Mouse (Mus musculus): ENCODE measurements around the gene Lingo3. TPM values are rescaled to one million over a fixed set of nuclear protein-coding genes. Genes with fewer than 3 reads are reported as not detected.

Gene Lingo3
- polyA plus RNA-seq, 1 experiment from 2014 or later: 0.05 TPM

GRCm38 (mm10) chr10:80808985-80809632 is 34.7 kb downstream of the Lingo3 start:
- 10% methylated on average over 18 of the region's 18 CpGs for WGBS
- Histone ChIP-seq H3K36me3 (ENCODE audit: control insufficient read depth, insufficient read depth, low read length) (peaks cover 8% of the 10 kb centered on the region; the same call in 1 of the 2 replicates), H3K9me3 (replicated peaks; ENCODE audit: control insufficient read depth, low read length) (no peaks in the 10 kb centered on the region), H3K27me3 (ENCODE audit: control insufficient read depth, insufficient read depth, low read length) (peaks cover 3% of the 10 kb centered on the region; the same call in 1 of the 2 replicates), H3K4me3 (replicated peaks; ENCODE audit: low read length) (0 out of 2 replicates have a peak overlapping the region, but pooled peaks have one; percentile 17), H3K9ac (ENCODE audit: low read length) (peak overlapping the region; percentile 22), H3K27ac (ENCODE audit: low read length) (no peak overlapping the region), H3K4me2 (ENCODE audit: low read depth, low read length) (peak overlapping the region; percentile 19), H3K4me1 (ENCODE audit: control insufficient read depth, insufficient read depth, low read length) (peaks cover 21% of the 10 kb centered on the region)
- ATAC-seq (ENCODE audit: insufficient read depth, low FRiP score): no peak

GRCm38 (mm10) chr10:80808099-80808984 is 35.5 kb downstream of the Lingo3 start:
- Histone ChIP-seq H3K9me3 (replicated peaks; ENCODE audit: control insufficient read depth, low read length) (no peaks in the 10 kb centered on the region), H3K36me3 (ENCODE audit: control insufficient read depth, insufficient read depth, low read length) (peaks cover 15% of the 10 kb centered on the region; the same call in 1 of the 2 replicates), H3K4me2 (ENCODE audit: low read depth, low read length) (peak overlapping the region; percentile 19), H3K9ac (ENCODE audit: low read length) (peak overlapping the region; percentile 22), H3K4me1 (ENCODE audit: control insufficient read depth, insufficient read depth, low read length) (peaks cover 21% of the 10 kb centered on the region), H3K4me3 (replicated peaks; ENCODE audit: low read length) (peak overlapping the region; percentile 17), H3K27ac (ENCODE audit: low read length) (no peak overlapping the region), H3K27me3 (ENCODE audit: control insufficient read depth, insufficient read depth, low read length) (peaks cover 3% of the 10 kb centered on the region; the same call in 1 of the 2 replicates)
- WGBS: 22% methylated on average over 40 of the region's 40 CpGs
- no peak for ATAC-seq (ENCODE audit: insufficient read depth, low FRiP score)

- WGBS: under 1% methylated on average over 58 of the region's 58 CpGs
- H3K27me3 ChIP-seq (ENCODE audit: control insufficient read depth, insufficient read depth, low read length): peaks cover 3% of the 10 kb centered on the region; the same call in 1 of the 2 replicates
- peaks cover 21% of the 10 kb centered on the region for H3K4me1 ChIP-seq (ENCODE audit: control insufficient read depth, insufficient read depth, low read length)
- ATAC-seq (ENCODE audit: insufficient read depth, low FRiP score): peak; percentile 67
- H3K27ac ChIP-seq (ENCODE audit: low read length): peak overlapping the region; percentile 76
- H3K9me3 ChIP-seq (replicated peaks; ENCODE audit: control insufficient read depth, low read length): no peaks in the 10 kb centered on the region
- H3K4me2 ChIP-seq (ENCODE audit: low read depth, low read length): peak overlapping the region; percentile 94
- peak overlapping the region; percentile 51 for H3K4me3 ChIP-seq (replicated peaks; ENCODE audit: low read length)
- H3K36me3 ChIP-seq (ENCODE audit: control insufficient read depth, insufficient read depth, low read length): peaks cover 26% of the 10 kb centered on the region
- peak overlapping the region; percentile 77 for H3K9ac ChIP-seq (ENCODE audit: low read length)
Measured at GRCm38 (mm10) chr10:80807057-80807627, 36.7 kb downstream of the Lingo3 start.

- Histone ChIP-seq H3K27ac (ENCODE audit: low read length) (peak overlapping the region; percentile 76), H3K4me3 (replicated peaks; ENCODE audit: low read length) (peak overlapping the region; percentile 51), H3K36me3 (ENCODE audit: control insufficient read depth, insufficient read depth, low read length) (peaks cover 26% of the 10 kb centered on the region), H3K9me3 (replicated peaks; ENCODE audit: control insufficient read depth, low read length) (no peaks in the 10 kb centered on the region), H3K4me1 (ENCODE audit: control insufficient read depth, insufficient read depth, low read length) (peaks cover 21% of the 10 kb centered on the region), H3K4me2 (ENCODE audit: low read depth, low read length) (peak overlapping the region; percentile 94), H3K27me3 (ENCODE audit: control insufficient read depth, insufficient read depth, low read length) (peaks cover 3% of the 10 kb centered on the region; the same call in 1 of the 2 replicates), H3K9ac (ENCODE audit: low read length) (peak overlapping the region; percentile 77)
- ATAC-seq (ENCODE audit: insufficient read depth, low FRiP score): no peak
- 50% methylated on average over 34 of the region's 34 CpGs for WGBS
Measured at GRCm38 (mm10) chr10:80806341-80807056, 37.3 kb downstream of the Lingo3 start.

GRCm38 (mm10) chr10:80805925-80806324 is 37.9 kb downstream of the Lingo3 start:
- H3K27me3 ChIP-seq (ENCODE audit: control insufficient read depth, insufficient read depth, low read length): peaks cover 3% of the 10 kb centered on the region; the same call in 1 of the 2 replicates
- H3K4me3 ChIP-seq (replicated peaks; ENCODE audit: low read length): no peak overlapping the region
- peak overlapping the region; percentile 7; the same call in 1 of the 2 replicates for H3K9ac ChIP-seq (ENCODE audit: low read length)
- ATAC-seq (ENCODE audit: insufficient read depth, low FRiP score): peak; percentile 45
- 13% methylated on average over 3 of the region's 3 CpGs for WGBS
- H3K4me2 ChIP-seq (ENCODE audit: low read depth, low read length): no peak overlapping the region
- H3K27ac ChIP-seq (ENCODE audit: low read length): no peak overlapping the region
- no peaks in the 10 kb centered on the region for H3K9me3 ChIP-seq (replicated peaks; ENCODE audit: control insufficient read depth, low read length)
- peaks cover 26% of the 10 kb centered on the region for H3K36me3 ChIP-seq (ENCODE audit: control insufficient read depth, insufficient read depth, low read length)
- peaks cover 21% of the 10 kb centered on the region for H3K4me1 ChIP-seq (ENCODE audit: control insufficient read depth, insufficient read depth, low read length)

GRCm38 (mm10) chr10:80805322-80805721 is 38.5 kb downstream of the Lingo3 start:
- peak overlapping the region; percentile 7; the same call in 1 of the 2 replicates for H3K9ac ChIP-seq (ENCODE audit: low read length)
- peaks cover 21% of the 10 kb centered on the region for H3K4me1 ChIP-seq (ENCODE audit: control insufficient read depth, insufficient read depth, low read length)
- H3K27ac ChIP-seq (ENCODE audit: low read length): no peak overlapping the region
- WGBS: 81% methylated on average over 4 of the region's 5 CpGs
- H3K27me3 ChIP-seq (ENCODE audit: control insufficient read depth, insufficient read depth, low read length): peaks cover 1% of the 10 kb centered on the region; the same call in 1 of the 2 replicates
- H3K4me3 ChIP-seq (replicated peaks; ENCODE audit: low read length): no peak overlapping the region
- ATAC-seq (ENCODE audit: insufficient read depth, low FRiP score): no peak
- no peaks in the 10 kb centered on the region for H3K9me3 ChIP-seq (replicated peaks; ENCODE audit: control insufficient read depth, low read length)
- no peak overlapping the region for H3K4me2 ChIP-seq (ENCODE audit: low read depth, low read length)
- H3K36me3 ChIP-seq (ENCODE audit: control insufficient read depth, insufficient read depth, low read length): peaks cover 26% of the 10 kb centered on the region

- Histone ChIP-seq H3K9ac (ENCODE audit: low read length) (peak within 1 kb of the TSS; percentile 7; the same call in 1 of the 2 replicates), H3K4me1 (ENCODE audit: control insufficient read depth, insufficient read depth, low read length) (peaks cover 21% of the 10 kb centered on the region), H3K4me2 (ENCODE audit: low read depth, low read length) (no peak within 1 kb of the TSS), H3K36me3 (ENCODE audit: control insufficient read depth, insufficient read depth, low read length) (peaks cover 26% of the 10 kb centered on the region), H3K27ac (ENCODE audit: low read length) (no peak within 1 kb of the TSS), H3K4me3 (replicated peaks; ENCODE audit: low read length) (no peak within 1 kb of the TSS), H3K27me3 (ENCODE audit: control insufficient read depth, insufficient read depth, low read length) (no peaks in the 10 kb centered on the region), H3K9me3 (replicated peaks; ENCODE audit: control insufficient read depth, low read length) (no peaks in the 10 kb centered on the region)
- 66% methylated on average over 6 of the region's 6 CpGs for WGBS
- ATAC-seq (ENCODE audit: insufficient read depth, low FRiP score): no peak
Measured at GRCm38 (mm10) chr10:80804916-80805315, 38.9 kb downstream of the Lingo3 start, which contains the start of gene Amh. Gene Amh (plus strand): TSS chr10:80805243.

GRCm38 (mm10) chr10:80804340-80804739 is 39.5 kb downstream of the Lingo3 start:
- Histone ChIP-seq H3K27ac (ENCODE audit: low read length) (no peak overlapping the region), H3K9ac (ENCODE audit: low read length) (no peak overlapping the region), H3K36me3 (ENCODE audit: control insufficient read depth, insufficient read depth, low read length) (peaks cover 26% of the 10 kb centered on the region), H3K27me3 (ENCODE audit: control insufficient read depth, insufficient read depth, low read length) (no peaks in the 10 kb centered on the region), H3K9me3 (replicated peaks; ENCODE audit: control insufficient read depth, low read length) (no peaks in the 10 kb centered on the region), H3K4me3 (replicated peaks; ENCODE audit: low read length) (no peak overlapping the region), H3K4me2 (ENCODE audit: low read depth, low read length) (no peak overlapping the region), H3K4me1 (ENCODE audit: control insufficient read depth, insufficient read depth, low read length) (peaks cover 27% of the 10 kb centered on the region)
- 97% methylated on average over 2 of the region's 2 CpGs for WGBS
- no peak for ATAC-seq (ENCODE audit: insufficient read depth, low FRiP score)

All from stomach, embryonic 16.5 days (tissue).